Mouse (Mus musculus): ENCODE results near the gene Rhog. TPM values are rescaled to one million over a fixed set of nuclear protein-coding genes. Genes with fewer than 3 reads are reported as not detected.
"Not testable (repeated sequence)": the region's sequence is repeated elsewhere in the genome, so short reads cannot be mapped to it uniquely, and the experiment has no call there.

The Rhog gene
- polyA plus RNA-seq, 1 experiment from 2014 or later = 43.2 TPM

DNA sequence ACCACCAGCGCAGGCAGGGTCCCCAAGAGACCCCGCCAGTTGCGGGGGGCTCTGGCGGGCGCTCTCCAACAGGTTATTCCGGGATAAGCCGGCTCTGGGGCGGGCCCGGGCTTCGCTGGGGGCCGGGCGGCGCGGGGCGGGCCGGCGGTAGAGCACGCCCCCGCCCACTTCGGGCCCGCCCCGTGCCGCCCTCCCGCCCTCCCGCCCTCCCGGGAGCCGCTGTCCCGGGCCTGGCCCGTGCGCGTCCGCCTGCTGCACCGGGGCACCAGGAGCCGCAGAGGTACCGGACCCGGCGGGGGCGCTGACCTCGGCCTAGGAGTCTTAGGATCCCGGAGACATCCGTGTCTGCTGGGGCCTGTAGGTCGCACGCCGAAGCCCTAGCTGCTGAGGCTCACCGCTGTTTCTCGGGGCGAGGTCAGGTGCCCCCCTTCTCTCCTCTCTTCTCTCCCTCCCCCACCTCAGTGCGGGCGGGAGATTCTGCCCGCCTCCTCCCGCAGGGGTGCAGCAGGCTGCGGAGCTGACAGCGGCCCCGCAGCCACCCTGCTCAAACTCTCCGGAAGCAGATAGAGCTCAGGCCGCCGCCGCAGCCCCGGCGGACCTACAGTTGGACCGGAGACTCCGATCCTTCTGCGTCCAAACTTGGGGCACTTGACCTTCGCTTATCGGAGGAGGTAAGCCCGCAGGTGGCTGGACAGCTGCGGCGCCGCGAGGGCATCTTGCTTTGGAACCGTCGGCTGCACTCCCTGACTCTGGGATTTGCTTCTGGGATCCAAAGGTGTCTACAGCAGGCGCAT lies 11.9 kb upstream of the Rhog start, which contains the start of gene Stim1:
Gene Stim1 (plus strand): TSS at position 206 of the 794 bp plus-strand sequence.
- H3K27me3 ChIP-seq = no peaks in the 10 kb centered on the region
- ChIA-PET POLR2A (interaction anchor here (0.5 to 1.0 kb wide), 4 partner anchors 9 to 119 kb away, joined by 3 read pairs; no protein-coding TSS in a partner anchor), CTCF (interaction anchor here (0.7 to 1.9 kb wide), 7 partner anchors 10 to 153 kb away, joined by 3 to 6 read pairs (median 3); no protein-coding TSS in a partner anchor)
- ATAC-seq (peak; percentile 91), DNase-seq (ENCODE audit: low read depth, low spot score) (peak; percentile 19)
- no peak for TF ChIP-seq CTCF (IDR thresholded peaks at IDR 0.05)
- in situ Hi-C loops (cut with MboI; ENCODE audit: low pct_unique_long_range_greater_than_20kb) = loop anchor here (5.0 to 25.0 kb wide), 2 partner anchors 140 to 420 kb away; partner anchors contain the start of genes Olfr557 and Trim68

- TF ChIP-seq CTCF (IDR thresholded peaks at IDR 0.05) = peak; percentile 93
- peak; percentile 47 for DNase-seq (ENCODE audit: low read depth, low spot score)
- ChIA-PET CTCF (interaction anchor here (0.7 to 1.9 kb wide), 8 partner anchors 9 to 154 kb away, joined by 3 to 6 read pairs (median 4); no protein-coding TSS in a partner anchor), POLR2A (interaction anchor here (0.5 to 0.6 kb wide), 2 partner anchors 17 to 120 kb away, joined by 3 read pairs; no protein-coding TSS in a partner anchor)
- no peaks in the 10 kb centered on the region for H3K27me3 ChIP-seq
- ATAC-seq = peak; percentile 87
- in situ Hi-C loops (cut with MboI; ENCODE audit: low pct_unique_long_range_greater_than_20kb) = loop anchor here (5.0 to 25.0 kb wide), 2 partner anchors 140 to 420 kb away; partner anchors contain the start of genes Olfr557 and Trim68
Measured at GRCm38 (mm10) chr7:102267113-102267579, 11.3 kb upstream of the Rhog start.

DNA sequence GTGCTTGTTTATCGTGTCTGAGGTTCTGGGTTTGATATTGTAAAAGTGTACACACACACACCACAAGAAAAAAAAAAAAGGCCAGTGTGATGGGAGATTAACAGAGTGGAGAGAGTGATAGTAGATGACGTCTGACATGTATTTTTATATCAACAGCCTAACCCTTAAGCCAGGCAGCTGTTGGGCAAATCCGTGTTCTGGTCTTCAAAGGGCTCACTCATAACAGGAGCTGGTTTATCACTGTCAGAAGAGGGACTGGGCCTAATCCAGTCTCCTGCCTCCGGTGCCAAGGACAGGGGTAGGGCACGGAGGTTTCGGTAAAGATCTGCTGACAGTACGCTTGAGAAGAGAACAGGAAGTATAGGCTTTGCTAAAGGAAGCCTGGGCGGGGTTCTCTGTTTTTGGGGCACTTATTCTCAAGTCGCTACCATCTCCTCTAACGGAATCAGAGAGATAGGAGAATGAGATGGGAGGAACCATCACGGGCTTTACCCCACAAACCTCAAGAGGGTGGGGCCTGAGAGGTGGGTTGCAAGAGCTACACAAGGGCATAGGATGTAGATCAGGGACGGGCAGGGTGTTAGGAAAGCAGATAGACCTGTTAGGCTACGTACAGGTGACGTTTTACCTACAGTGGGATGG lies 10.7 kb upstream of the Rhog start:
- in situ Hi-C loops (cut with MboI; ENCODE audit: low pct_unique_long_range_greater_than_20kb) = loop anchor here (5.0 to 25.0 kb wide), 2 partner anchors 141 to 421 kb away; partner anchors contain the start of genes Olfr557 and Trim68
- H3K27me3 ChIP-seq = no peaks in the 10 kb centered on the region
- DNase-seq (ENCODE audit: low read depth, low spot score) (no peak), ATAC-seq (no peak)
- TF ChIP-seq CTCF (IDR thresholded peaks at IDR 0.05) = no peak
- ChIA-PET CTCF (interaction anchor here (0.9 to 1.9 kb wide), 6 partner anchors 10 to 158 kb away, joined by 3 to 5 read pairs (median 4); no protein-coding TSS in a partner anchor), POLR2A (interaction anchor here (0.5 to 0.8 kb wide), 2 partner anchors 16 to 26 kb away, joined by 3 read pairs; no protein-coding TSS in a partner anchor)

DNA sequence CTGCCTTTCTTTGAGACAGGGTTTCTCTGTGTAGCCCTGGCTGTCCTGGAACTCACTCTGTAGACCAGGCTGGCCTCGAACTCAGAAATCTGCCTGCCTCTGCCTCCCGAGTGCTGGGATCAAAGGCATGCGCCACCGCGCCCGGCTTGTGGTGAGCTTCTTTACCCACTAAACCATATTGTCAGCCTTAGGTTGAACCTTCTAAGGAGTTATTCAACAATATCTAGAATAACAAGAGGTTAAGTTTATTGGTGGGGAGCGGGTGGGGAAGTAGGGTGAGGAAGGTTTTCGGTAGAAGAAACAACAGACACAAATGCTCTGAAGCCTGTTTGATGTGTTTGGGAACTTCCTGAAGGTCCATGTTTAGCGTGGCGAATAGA lies 10.2 kb upstream of the Rhog start:
- H3K27me3 ChIP-seq; ATAC-seq; DNase-seq (ENCODE audit: low read depth, low spot score): not testable (repeated sequence)
- CTCF ChIA-PET = interaction anchor here (0.9 to 1.5 kb wide), 4 partner anchors 131 to 159 kb away, joined by 3 to 5 read pairs (median 3); no protein-coding TSS in a partner anchor
- POLR2A ChIA-PET = interaction anchor here (0.8 kb wide), 1 partner anchor 26 kb away, joined by 3 read pairs; no protein-coding TSS in a partner anchor
- in situ Hi-C loops (cut with MboI; ENCODE audit: low pct_unique_long_range_greater_than_20kb) = loop anchor here (5.0 to 25.0 kb wide), 2 partner anchors 141 to 421 kb away; partner anchors contain the start of genes Olfr557 and Trim68

DNA sequence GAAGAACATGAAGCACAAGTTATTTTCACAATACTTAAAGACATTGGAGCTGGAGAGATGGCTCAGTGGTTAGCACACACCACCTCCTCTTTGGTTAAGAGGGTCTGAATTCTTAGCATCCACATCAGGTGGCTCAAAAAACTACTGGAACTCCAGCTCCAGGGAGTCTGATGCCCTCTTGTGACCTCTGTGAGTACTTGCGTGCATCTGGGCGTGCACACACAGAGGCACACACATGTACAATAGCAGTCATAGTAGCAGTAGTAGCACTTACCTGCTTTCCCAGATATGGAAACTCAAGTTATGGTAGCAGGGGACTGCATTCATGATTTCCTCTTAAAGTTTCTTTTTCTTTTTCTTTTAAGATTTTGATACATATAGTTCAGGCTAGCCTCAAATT lies 7.2 kb upstream of the Rhog start:
- in situ Hi-C loops (cut with MboI; ENCODE audit: low pct_unique_long_range_greater_than_20kb) = loop anchor here (25.0 kb wide), 1 partner anchor 424 kb away; the partner anchor contains the start of genes Olfr557 and Trim68
- ATAC-seq (no peak), DNase-seq (ENCODE audit: low read depth, low spot score) (no peak)
- TF ChIP-seq CTCF (IDR thresholded peaks at IDR 0.05) = no peak
- no peaks in the 10 kb centered on the region for H3K27me3 ChIP-seq
- POLR2A ChIA-PET = no interaction called here
- CTCF ChIA-PET = interaction anchor here (1.6 kb wide), 1 partner anchor 17 kb away, joined by 3 read pairs; no protein-coding TSS in a partner anchor

DNA sequence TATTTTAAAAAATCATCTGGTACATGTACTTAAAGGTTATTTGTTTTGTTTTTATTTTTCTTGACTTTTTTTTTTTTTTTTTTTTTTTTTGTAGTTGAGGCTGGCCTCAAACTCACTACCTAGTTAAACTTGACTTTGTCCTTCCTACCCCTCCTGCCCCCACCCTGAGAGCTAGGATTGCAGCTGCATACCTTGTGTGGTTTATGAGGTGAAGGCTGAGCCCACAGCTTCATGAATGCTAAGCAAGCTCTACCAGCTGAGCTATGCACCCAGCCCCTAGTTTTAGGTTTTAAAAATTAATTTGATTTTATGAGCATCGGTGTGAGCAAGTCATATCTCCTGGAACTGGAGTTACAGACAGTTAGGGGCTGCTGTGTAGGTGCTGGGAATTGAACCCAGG lies 4.7 kb upstream of the Rhog start:
- in situ Hi-C loops (cut with MboI; ENCODE audit: low pct_unique_long_range_greater_than_20kb) = loop anchor here (25.0 kb wide), 1 partner anchor 427 kb away; the partner anchor contains the start of genes Olfr557 and Trim68
- POLR2A ChIA-PET = interaction anchor here (0.7 kb wide), 1 partner anchor 112 kb away, joined by 3 read pairs; no protein-coding TSS in a partner anchor
- ATAC-seq (no peak), DNase-seq (ENCODE audit: low read depth, low spot score) (no peak)
- CTCF ChIA-PET = no interaction called here
- no peak for TF ChIP-seq CTCF (IDR thresholded peaks at IDR 0.05)
- no peaks in the 10 kb centered on the region for H3K27me3 ChIP-seq

DNA sequence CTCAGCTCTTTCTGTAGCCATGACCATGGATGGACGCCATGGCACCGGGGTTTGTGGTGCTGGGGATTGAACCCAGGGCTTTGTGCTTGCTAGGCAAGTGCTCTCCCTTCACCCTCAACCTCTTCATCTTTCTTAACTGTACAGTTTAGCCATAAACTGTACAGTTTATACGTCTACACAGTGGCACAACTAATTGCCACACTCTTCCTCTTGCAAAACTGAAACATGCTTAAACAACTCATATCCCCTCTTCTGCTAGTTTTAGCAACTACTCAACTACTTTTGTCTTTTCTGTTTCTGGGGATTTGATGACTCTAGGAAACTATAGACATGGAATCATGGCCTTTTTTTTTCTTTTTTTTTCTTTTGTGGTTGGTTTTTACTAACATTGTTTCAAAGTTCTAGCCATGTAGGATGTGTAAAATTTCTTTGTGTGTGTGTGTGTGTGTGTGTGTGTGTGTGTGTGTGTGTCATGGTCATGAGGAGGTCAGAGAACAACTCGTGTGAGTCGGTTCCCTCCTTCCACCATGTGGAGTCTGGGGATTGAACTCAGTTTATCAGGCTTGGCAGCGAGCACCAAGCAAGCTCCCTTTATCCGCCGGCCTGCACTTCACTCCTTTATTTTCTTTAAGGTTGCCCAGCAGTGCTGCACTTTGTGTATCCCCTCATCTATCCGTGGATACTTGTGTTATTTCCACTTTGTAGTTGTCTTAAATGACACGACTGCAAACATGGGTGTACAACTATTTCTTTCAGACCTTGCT lies 4.0 kb upstream of the Rhog start:
- ChIA-PET POLR2A (no interaction called here), CTCF (no interaction called here)
- DNase-seq (ENCODE audit: low read depth, low spot score) (no peak), ATAC-seq (no peak)
- in situ Hi-C loops (cut with MboI; ENCODE audit: low pct_unique_long_range_greater_than_20kb) = loop anchor here (25.0 kb wide), 1 partner anchor 427 kb away; the partner anchor contains the start of genes Olfr557 and Trim68
- H3K27me3 ChIP-seq = no peaks in the 10 kb centered on the region
- TF ChIP-seq CTCF (IDR thresholded peaks at IDR 0.05) = no peak

GRCm38 (mm10) chr7:102258753-102259152 lies 2.9 kb upstream of the Rhog start:
- POLR2A ChIA-PET = interaction anchor here (0.9 to 1.1 kb wide), 2 partner anchors 9 to 12 kb away, joined by 3 read pairs; no protein-coding TSS in a partner anchor
- ATAC-seq (no peak), DNase-seq (ENCODE audit: low read depth, low spot score) (no peak)
- TF ChIP-seq CTCF (IDR thresholded peaks at IDR 0.05) = no peak
- no peaks in the 10 kb centered on the region for H3K27me3 ChIP-seq
- CTCF ChIA-PET = interaction anchor here (1.0 to 1.8 kb wide), 6 partner anchors 9 to 161 kb away, joined by 3 to 6 read pairs (median 4); partner anchors contain the start of gene Stim1
- in situ Hi-C loops (cut with MboI; ENCODE audit: low pct_unique_long_range_greater_than_20kb) = loop anchor here (25.0 kb wide), 1 partner anchor 429 kb away; the partner anchor contains the start of genes Olfr557 and Trim68

GRCm38 (mm10) chr7:102258189-102258588 lies 2.3 kb upstream of the Rhog start:
- peak; percentile 66 for TF ChIP-seq CTCF (IDR thresholded peaks at IDR 0.05)
- DNase-seq (ENCODE audit: low read depth, low spot score) = no peak
- no peak for ATAC-seq
- in situ Hi-C loops (cut with MboI; ENCODE audit: low pct_unique_long_range_greater_than_20kb) = loop anchor here (25.0 kb wide), 1 partner anchor 429 kb away; the partner anchor contains the start of genes Olfr557 and Trim68
- ChIA-PET CTCF (interaction anchor here (0.9 to 1.8 kb wide), 7 partner anchors 9 to 167 kb away, joined by 3 to 6 read pairs (median 4); partner anchors contain the start of gene Stim1), POLR2A (interaction anchor here (0.9 to 1.1 kb wide), 2 partner anchors 10 to 11 kb away, joined by 3 read pairs; no protein-coding TSS in a partner anchor)
- H3K27me3 ChIP-seq = no peaks in the 10 kb centered on the region
